Mouse (Mus musculus): ENCODE measurements around the gene Slc25a41. TPM values are rescaled to one million over a fixed set of nuclear protein-coding genes. Genes with fewer than 3 reads are reported as not detected.

Slc25a41 gene
- total and polyA plus RNA-seq, 2 experiments from 2014 or later, result not detected

DNA sequence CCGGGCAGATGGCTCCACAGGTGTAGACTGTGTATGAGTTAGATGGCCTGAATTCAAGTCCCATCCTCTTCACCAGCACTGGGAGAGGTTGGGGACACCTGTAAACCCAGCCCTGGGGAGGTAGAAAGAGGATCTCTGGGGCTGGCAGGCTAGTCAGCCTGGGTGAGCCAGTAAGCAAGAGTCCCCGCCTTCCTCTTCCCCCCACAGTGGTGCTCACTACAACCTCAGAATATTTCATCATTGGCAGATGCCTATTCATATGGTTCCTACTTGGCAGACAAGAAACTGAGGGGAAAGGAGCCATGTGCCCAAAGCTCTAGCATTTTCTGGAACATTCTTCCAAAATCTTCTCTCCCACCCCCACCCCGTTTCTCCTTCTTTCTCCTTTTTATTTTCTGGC lies 7.4 kb upstream of the Slc25a41 start:
- peak; percentile 41 for DNase-seq
- H3K4me3 ChIP-seq (ENCODE audit: low read depth, low read length), result no peak overlapping the region
- no peak overlapping the region for H3K27ac ChIP-seq (ENCODE audit: low read depth, low read length)
- 82% methylated on average over 3 of the region's 3 CpGs for WGBS
- peaks cover 59% of the 10 kb centered on the region for H3K36me3 ChIP-seq (ENCODE audit: insufficient read depth)
- no peak overlapping the region for H3K4me2 ChIP-seq (ENCODE audit: low read depth)
- H3K9ac ChIP-seq, result no peak overlapping the region
- no peak for TF ChIP-seq CTCF (IDR thresholded peaks at IDR 0.05; ENCODE audit: low read depth)
- no peaks in the 10 kb centered on the region for H3K4me1 ChIP-seq (ENCODE audit: insufficient read depth)
- peak; percentile 45 for ATAC-seq
- H3K9me3 ChIP-seq (ENCODE audit: low read length), result no peaks in the 10 kb centered on the region
- no peaks in the 10 kb centered on the region for H3K27me3 ChIP-seq (ENCODE audit: insufficient read depth, low read length)

- Histone ChIP-seq H3K27me3 (ENCODE audit: insufficient read depth, low read length) (no peaks in the 10 kb centered on the region), H3K4me1 (ENCODE audit: insufficient read depth) (no peaks in the 10 kb centered on the region), H3K4me2 (ENCODE audit: low read depth) (no peak overlapping the region), H3K27ac (ENCODE audit: low read depth, low read length) (no peak overlapping the region), H3K36me3 (ENCODE audit: insufficient read depth) (peaks cover 45% of the 10 kb centered on the region), H3K4me3 (ENCODE audit: low read depth, low read length) (no peak overlapping the region), H3K9me3 (ENCODE audit: low read length) (no peaks in the 10 kb centered on the region), H3K9ac (no peak overlapping the region)
- no peak for TF ChIP-seq CTCF (IDR thresholded peaks at IDR 0.05; ENCODE audit: low read depth)
- no peak for ATAC-seq
- DNase-seq, result no peak
- 41% methylated on average over 5 of the region's 5 CpGs for WGBS
Observed at GRCm38 (mm10) chr17:57047406-57047805, 6.0 kb upstream of the Slc25a41 start.

DNA sequence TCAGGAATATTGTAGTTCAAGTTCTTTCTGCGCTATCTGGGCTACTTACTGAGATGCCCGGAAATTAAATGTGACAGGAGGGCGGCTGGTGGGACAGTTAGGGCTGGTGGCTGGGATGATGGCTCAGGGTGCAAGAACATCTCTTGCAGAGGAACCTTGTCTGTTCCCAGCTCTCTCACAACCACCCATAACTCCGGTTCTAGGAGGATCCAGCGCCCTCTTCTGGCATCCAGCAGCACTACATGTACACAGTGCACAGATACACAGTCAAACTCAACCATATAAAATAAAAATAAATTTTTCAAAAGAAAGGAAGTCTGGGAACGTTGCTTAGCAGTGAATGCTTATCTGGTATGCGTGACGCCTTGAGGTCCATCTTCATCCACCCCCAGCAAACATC lies 2.5 kb downstream of the Slc25a41 start:
- Histone ChIP-seq H3K27me3 (ENCODE audit: insufficient read depth, low read length) (no peaks in the 10 kb centered on the region), H3K9me3 (ENCODE audit: low read length) (no peaks in the 10 kb centered on the region), H3K4me3 (ENCODE audit: low read depth, low read length) (no peak overlapping the region), H3K9ac (no peak overlapping the region), H3K27ac (ENCODE audit: low read depth, low read length) (no peak overlapping the region), H3K36me3 (ENCODE audit: insufficient read depth) (no peaks in the 10 kb centered on the region), H3K4me2 (ENCODE audit: low read depth) (no peak overlapping the region), H3K4me1 (ENCODE audit: insufficient read depth) (no peaks in the 10 kb centered on the region)
- peak; percentile 32 for TF ChIP-seq CTCF (IDR thresholded peaks at IDR 0.05; ENCODE audit: low read depth)
- 47% methylated on average over 8 of the region's 8 CpGs for WGBS
- ATAC-seq (no peak), DNase-seq (no peak)

DNA sequence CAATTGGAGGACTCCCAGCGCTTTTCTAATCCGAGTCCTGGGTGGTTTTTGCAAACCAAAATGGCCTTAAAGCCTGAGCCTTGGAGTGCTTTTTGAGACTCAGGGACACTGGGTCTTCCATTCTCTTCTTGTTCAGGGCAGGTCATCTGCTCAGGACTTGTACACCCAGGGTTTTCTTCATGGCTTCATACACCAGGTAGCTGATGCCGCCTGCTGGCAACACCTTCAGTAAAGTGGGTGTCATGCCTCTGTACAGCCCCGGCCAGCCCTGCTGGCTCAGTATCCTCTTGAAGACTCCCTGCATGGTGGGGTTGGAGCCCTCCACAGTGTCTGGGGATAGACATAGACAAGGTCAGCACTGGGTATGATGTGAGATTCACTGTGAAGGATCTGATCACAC lies 8.6 kb downstream of the Slc25a41 start:
- 91% methylated on average over 4 of the region's 4 CpGs for WGBS
- TF ChIP-seq CTCF (IDR thresholded peaks at IDR 0.05; ENCODE audit: low read depth), result no peak
- Histone ChIP-seq H3K36me3 (ENCODE audit: insufficient read depth) (peaks cover 4% of the 10 kb centered on the region; the same call in 1 of the 2 replicates), H3K27ac (ENCODE audit: low read depth, low read length) (no peak overlapping the region; the same call in 1 of the 2 replicates), H3K4me3 (ENCODE audit: low read depth, low read length) (no peak overlapping the region), H3K9ac (no peak overlapping the region), H3K4me1 (ENCODE audit: insufficient read depth) (peaks cover 10% of the 10 kb centered on the region), H3K4me2 (ENCODE audit: low read depth) (no peak overlapping the region), H3K9me3 (ENCODE audit: low read length) (no peaks in the 10 kb centered on the region), H3K27me3 (ENCODE audit: insufficient read depth, low read length) (no peaks in the 10 kb centered on the region)
- ATAC-seq, result no peak
- DNase-seq, result no peak

DNA sequence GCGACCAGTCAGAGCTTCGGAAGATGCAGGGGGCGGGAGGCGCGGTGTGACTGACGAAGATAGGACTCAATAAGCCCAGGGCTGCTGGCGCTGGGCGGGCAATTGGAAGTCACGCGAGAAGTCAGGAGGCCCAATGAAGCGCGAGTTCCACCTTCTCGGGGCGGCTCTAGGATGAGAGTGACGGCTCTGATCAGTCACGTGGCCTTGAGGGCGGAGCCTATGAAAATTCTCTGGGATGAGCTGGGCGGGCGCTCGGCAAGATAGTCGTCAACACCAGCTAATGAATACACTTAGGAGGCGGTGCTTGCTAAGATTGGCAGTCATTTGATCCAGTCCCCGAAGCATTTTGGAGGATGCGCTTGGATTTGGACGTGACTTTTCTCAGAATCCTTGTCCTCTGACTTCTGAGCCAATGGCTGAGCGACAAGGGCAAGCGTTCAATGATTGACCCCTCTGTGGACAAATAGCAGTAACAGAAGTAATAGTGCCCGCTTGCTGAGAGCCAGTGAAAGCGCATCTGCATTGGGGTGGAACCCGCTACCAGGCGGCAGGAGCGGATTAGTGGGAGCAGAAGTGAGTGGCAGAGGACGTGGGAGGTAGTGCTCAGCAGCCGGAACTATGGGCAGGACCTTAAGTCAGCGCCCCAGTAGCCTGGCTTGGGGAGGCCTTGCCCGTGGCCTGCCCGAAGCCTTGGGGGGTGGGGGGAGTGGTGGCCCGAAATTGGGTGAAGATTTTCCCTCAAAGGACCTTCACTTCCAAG lies 9.6 kb downstream of the Slc25a41 start:
- Histone ChIP-seq H3K27me3 (ENCODE audit: insufficient read depth, low read length) (no peaks in the 10 kb centered on the region), H3K9ac (peak overlapping the region; percentile 48), H3K4me2 (ENCODE audit: low read depth) (peak overlapping the region; percentile 62), H3K27ac (ENCODE audit: low read depth, low read length) (peak overlapping the region; percentile 81), H3K9me3 (ENCODE audit: low read length) (no peaks in the 10 kb centered on the region), H3K4me3 (ENCODE audit: low read depth, low read length) (peak overlapping the region; percentile 41), H3K36me3 (ENCODE audit: insufficient read depth) (peaks cover 12% of the 10 kb centered on the region), H3K4me1 (ENCODE audit: insufficient read depth) (peaks cover 10% of the 10 kb centered on the region)
- under 1% methylated on average over 38 of the region's 38 CpGs for WGBS
- ATAC-seq, result peak; percentile 94
- DNase-seq, result peak; percentile 100
- TF ChIP-seq CTCF (IDR thresholded peaks at IDR 0.05; ENCODE audit: low read depth), result peak; percentile 19; the same call in 1 of the 2 replicates

- H3K4me1 ChIP-seq (ENCODE audit: insufficient read depth), result peaks cover 10% of the 10 kb centered on the region
- H3K27me3 ChIP-seq (ENCODE audit: insufficient read depth, low read length), result no peaks in the 10 kb centered on the region
- H3K9me3 ChIP-seq (ENCODE audit: low read length), result no peaks in the 10 kb centered on the region
- H3K9ac ChIP-seq, result peak within 1 kb of the TSS; percentile 98
- no peak for TF ChIP-seq CTCF (IDR thresholded peaks at IDR 0.05; ENCODE audit: low read depth)
- peak within 1 kb of the TSS; percentile 96 for H3K27ac ChIP-seq (ENCODE audit: low read depth, low read length)
- peaks cover 20% of the 10 kb centered on the region for H3K36me3 ChIP-seq (ENCODE audit: insufficient read depth)
- peak within 1 kb of the TSS; percentile 99 for H3K4me3 ChIP-seq (ENCODE audit: low read depth, low read length)
- no peak for ATAC-seq
- peak; percentile 52 for DNase-seq
- WGBS, result 3% methylated on average over 83 of the region's 99 CpGs
- H3K4me2 ChIP-seq (ENCODE audit: low read depth), result peak within 1 kb of the TSS; percentile 91
Observed at GRCm38 (mm10) chr17:57030931-57031660, 10.4 kb downstream of the Slc25a41 start, which contains the start of gene Khsrp. Gene Khsrp (minus strand): TSS chr17:57031522.

DNA sequence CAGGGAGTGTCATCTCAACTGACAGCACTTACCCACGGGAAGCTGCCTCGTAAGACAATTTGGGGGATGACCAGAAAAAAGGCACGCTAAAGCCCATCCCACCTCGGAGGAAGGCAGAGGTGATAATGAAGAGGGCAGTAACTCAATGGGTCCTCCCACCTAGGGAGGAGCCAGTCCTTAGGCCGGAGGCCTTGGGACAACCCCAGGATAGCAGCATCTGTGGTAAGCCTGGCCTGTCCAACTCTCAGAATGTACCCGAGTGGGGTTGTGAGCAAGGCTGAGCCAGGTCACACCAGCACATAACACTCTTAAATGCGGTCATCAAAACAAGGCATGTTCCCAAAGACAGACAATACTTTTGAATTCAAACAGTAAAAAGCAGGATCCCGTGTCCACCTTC lies 11.8 kb downstream of the Slc25a41 start:
- TF ChIP-seq CTCF (IDR thresholded peaks at IDR 0.05; ENCODE audit: low read depth), result no peak
- Histone ChIP-seq H3K9me3 (ENCODE audit: low read length) (no peaks in the 10 kb centered on the region), H3K4me2 (ENCODE audit: low read depth) (peak overlapping the region; percentile 91), H3K4me3 (ENCODE audit: low read depth, low read length) (peak overlapping the region; percentile 11; the same call in 1 of the 2 replicates), H3K4me1 (ENCODE audit: insufficient read depth) (peaks cover 10% of the 10 kb centered on the region), H3K27me3 (ENCODE audit: insufficient read depth, low read length) (no peaks in the 10 kb centered on the region), H3K27ac (ENCODE audit: low read depth, low read length) (no peak overlapping the region), H3K9ac (peak overlapping the region; percentile 98), H3K36me3 (ENCODE audit: insufficient read depth) (peaks cover 34% of the 10 kb centered on the region)
- 53% methylated on average over 8 of the region's 8 CpGs for WGBS
- DNase-seq (no peak), ATAC-seq (no peak)
